Mouse (Mus musculus) macrophage (primary cell): ENCODE results near the gene Eme2. TPM values are rescaled to one million over a fixed set of nuclear protein-coding genes. Genes with fewer than 3 reads are reported as not detected.
A peak's percentile ranks its signal among the peaks of the same experiment; 100 is the strongest.

Experiments
- H3K27ac ChIP-seq: fragments of 350-480 bp; formaldehyde crosslinking; 2 replicates; pipeline ENCODE4 v1.9.0; 2021
- H3K36me3 ChIP-seq: fragments of 350-480 bp; formaldehyde crosslinking; 2 replicates; pipeline ENCODE4 v1.9.0; 2021; ENCODE audit errors: inconsistent target
- H3K4me3 ChIP-seq: fragments of 350-480 bp; formaldehyde crosslinking; 2 replicates; pipeline ENCODE4 v1.9.0; 2021; ENCODE audit errors: inconsistent target
- H3K79me2 ChIP-seq: fragments of 350-480 bp; formaldehyde crosslinking; 2 replicates; pipeline ENCODE4 v1.9.0; 2021; ENCODE audit errors: inconsistent target
- WGBS: methylation state at CpG from one replicate; pipeline ENCODE4 v1.1.7; 2026; ENCODE audit warnings: inconsistent platforms; ENCODE audit not compliant: missing documents; 5-methylcytosine and 5-hydroxymethylcytosine counted together
- polyA plus RNA-seq: library from polyadenylated mRNA; stranded (reverse); fragments of 250-400 nt; gene quantifications from 3 replicates; pipeline ENCODE4 v1.2.4, GENCODE M21; 2018; ENCODE audit warnings: inconsistent platforms

Eme2 gene
- polyA plus RNA-seq, 1 experiment from 2014 or later: 4.6 TPM

- Histone ChIP-seq H3K27ac (peak overlapping the region; percentile 80), H3K4me3 (peak overlapping the region; percentile 90), H3K36me3 (peaks cover 13% of the 10 kb centered on the region), H3K79me2 (peaks cover 10% of the 10 kb centered on the region; the same call in 1 of the 2 replicates)
- WGBS: 0% methylated on average over 21 of the region's 21 CpGs
These were observed 45.2 kb downstream of the Eme2 start for GRCm38 (mm10) chr17:24849733-24850064.

GRCm38 (mm10) chr17:24848600-24849031 is 46.3 kb downstream of the Eme2 start:
- H3K36me3 ChIP-seq: peaks cover 8% of the 10 kb centered on the region
- peak overlapping the region; percentile 80 for H3K27ac ChIP-seq
- H3K4me3 ChIP-seq: peak overlapping the region; percentile 90
- peaks cover 10% of the 10 kb centered on the region; the same call in 1 of the 2 replicates for H3K79me2 ChIP-seq

- no peak overlapping the region for H3K4me3 ChIP-seq
- no peaks in the 10 kb centered on the region for H3K36me3 ChIP-seq
- WGBS: 100% methylated on average over 1 of the region's 1 CpGs
- peaks cover 10% of the 10 kb centered on the region; the same call in 1 of the 2 replicates for H3K79me2 ChIP-seq
- H3K27ac ChIP-seq: no peak overlapping the region
These were observed 47.5 kb downstream of the Eme2 start for GRCm38 (mm10) chr17:24847386-24847785.

- 93% methylated on average over 9 of the region's 9 CpGs for WGBS
- H3K27ac ChIP-seq: no peak overlapping the region
- no peak overlapping the region for H3K4me3 ChIP-seq
- peaks cover 10% of the 10 kb centered on the region; the same call in 1 of the 2 replicates for H3K79me2 ChIP-seq
- no peaks in the 10 kb centered on the region for H3K36me3 ChIP-seq
These were observed 50.4 kb downstream of the Eme2 start for GRCm38 (mm10) chr17:24844525-24844924.

- no peaks in the 10 kb centered on the region for H3K36me3 ChIP-seq
- 88% methylated on average over 2 of the region's 2 CpGs for WGBS
- H3K79me2 ChIP-seq: no peaks in the 10 kb centered on the region; the same call in 1 of the 2 replicates
- H3K4me3 ChIP-seq: no peak overlapping the region
- H3K27ac ChIP-seq: no peak overlapping the region
These were observed 52.3 kb downstream of the Eme2 start for GRCm38 (mm10) chr17:24842631-24843030.

- no peaks in the 10 kb centered on the region for H3K36me3 ChIP-seq
- H3K4me3 ChIP-seq: no peak overlapping the region
- H3K79me2 ChIP-seq: no peaks in the 10 kb centered on the region
- no peak overlapping the region for H3K27ac ChIP-seq
- WGBS: 76% methylated on average over 4 of the region's 4 CpGs
These were observed 53.8 kb downstream of the Eme2 start for GRCm38 (mm10) chr17:24841133-24841532.

GRCm38 (mm10) chr17:24840341-24840740 is 54.5 kb downstream of the Eme2 start:
- WGBS: 52% methylated on average over 5 of the region's 5 CpGs
- no peaks in the 10 kb centered on the region for H3K79me2 ChIP-seq
- no peak overlapping the region for H3K27ac ChIP-seq
- H3K36me3 ChIP-seq: no peaks in the 10 kb centered on the region
- no peak overlapping the region for H3K4me3 ChIP-seq

- Histone ChIP-seq H3K27ac (no peak within 1 kb of the TSS), H3K4me3 (no peak within 1 kb of the TSS), H3K79me2 (no peaks in the 10 kb centered on the region), H3K36me3 (no peaks in the 10 kb centered on the region)
- WGBS: 87% methylated on average over 7 of the region's 8 CpGs
These were observed 55.0 kb downstream of the Eme2 start, which contains the start of gene Hagh for GRCm38 (mm10) chr17:24839842-24840241. Gene Hagh, plus strand, starts transcription at chr17:24840143.

Other genes starting within 250 kb of the Eme2 start
- gene Slc9a3r2, start 244.8 kb downstream of the Eme2 start, polyA plus RNA-seq: 0.15 TPM in 1 of 3 replicates, not detected in the others
- gene Npw, start 236.6 kb downstream of the Eme2 start, polyA plus RNA-seq: not detected in 3 replicates
- gene Zfp598, start 225.4 kb downstream of the Eme2 start, polyA plus RNA-seq: 8.0 to 14.3 TPM (median 12.2 TPM) in 3 replicates
- gene Syngr3, start 205.1 kb downstream of the Eme2 start, polyA plus RNA-seq: 0.14 to 0.76 TPM (median 0.19 TPM) in 3 replicates
- gene Gfer, start 198.9 kb downstream of the Eme2 start, polyA plus RNA-seq: 16.2 to 28.0 TPM (median 20.3 TPM) in 3 replicates
- gene Noxo1, start 198.9 kb downstream of the Eme2 start, polyA plus RNA-seq: 0.50 to 3.8 TPM (median 0.72 TPM) in 3 replicates
- gene Tbl3, start 187.4 kb downstream of the Eme2 start, polyA plus RNA-seq: 10.6 to 22.6 TPM (median 18.7 TPM) in 3 replicates
- gene Rnf151, start 177.0 kb downstream of the Eme2 start, polyA plus RNA-seq: not detected in 3 replicates
- 612 to 1,759 TPM (median 1,226 TPM) in 3 replicates for gene Rps2, start 177.0 kb downstream of the Eme2 start, polyA plus RNA-seq
- gene Ndufb10, start 170.6 kb downstream of the Eme2 start, polyA plus RNA-seq: 128 to 178 TPM (median 156 TPM) in 3 replicates
- not detected in 3 replicates for gene Rpl3l, start 167.3 kb downstream of the Eme2 start, polyA plus RNA-seq
- gene Msrb1, start 158.4 kb downstream of the Eme2 start, polyA plus RNA-seq: 145 to 266 TPM (median 156 TPM) in 3 replicates
- gene Hs3st6, start 142.1 kb downstream of the Eme2 start, polyA plus RNA-seq: not detected in 3 replicates
- not detected in 3 replicates for gene Meiob, start 90.8 kb downstream of the Eme2 start, polyA plus RNA-seq
- gene Hagh, start 54.9 kb downstream of the Eme2 start, polyA plus RNA-seq: 27.7 to 43.0 TPM (median 28.4 TPM) in 3 replicates
- 6.7 to 11.2 TPM (median 10.4 TPM) in 3 replicates for gene Fahd1, start 44.7 kb downstream of the Eme2 start, polyA plus RNA-seq
- gene Igfals, start 29.1 kb downstream of the Eme2 start, polyA plus RNA-seq: not detected in 3 replicates
- 22.4 to 61.4 TPM (median 44.7 TPM) in 3 replicates for gene Nubp2, start 8.7 kb downstream of the Eme2 start, polyA plus RNA-seq
- gene Spsb3, start 8.4 kb downstream of the Eme2 start, polyA plus RNA-seq: 17.0 to 23.2 TPM (median 18.9 TPM) in 3 replicates
- gene Mrps34, start within 50 bp of the Eme2 start, polyA plus RNA-seq: 22.2 to 58.4 TPM (median 43.9 TPM) in 3 replicates
- gene Nme3, start 1.4 kb upstream of the Eme2 start, polyA plus RNA-seq: 8.8 to 36.2 TPM (median 19.0 TPM) in 3 replicates
- gene Mapk8ip3, start 41.9 kb upstream of the Eme2 start, polyA plus RNA-seq: 14.8 to 33.6 TPM (median 23.5 TPM) in 3 replicates
- 22.2 to 58.8 TPM (median 31.5 TPM) in 3 replicates for gene Jpt2, start 65.6 kb upstream of the Eme2 start, polyA plus RNA-seq
- 6.7 to 8.9 TPM (median 7.8 TPM) in 3 replicates for gene Cramp1l, start 120.7 kb upstream of the Eme2 start, polyA plus RNA-seq
- gene Ift140, start 121.0 kb upstream of the Eme2 start, polyA plus RNA-seq: 5.9 to 8.6 TPM (median 6.8 TPM) in 3 replicates
- not detected in 3 replicates for gene Tmem204, start 188.5 kb upstream of the Eme2 start, polyA plus RNA-seq
- 3.5 to 12.8 TPM (median 7.7 TPM) in 3 replicates for gene Telo2, start 220.9 kb upstream of the Eme2 start, polyA plus RNA-seq
- not detected in 3 replicates for gene Ptx4, start 225.7 kb upstream of the Eme2 start, polyA plus RNA-seq
- gene Clcn7, start 238.3 kb upstream of the Eme2 start, polyA plus RNA-seq: 98.1 to 170 TPM (median 98.2 TPM) in 3 replicates